Mouse (Mus musculus) small intestine, adult 2 months (tissue): ENCODE data around the gene Mbtd1.

ENCODE experiments used
- CTCF ChIP-seq: fragments of 200-500 bp; IDR thresholded peaks from 2 replicates; pipeline ENCODE4 v1.5.1; 2012; ENCODE audit warnings: low read depth, mild to moderate bottlenecking, control low read depth, inconsistent platforms, low read length, moderate library complexity, mixed read lengths; ENCODE audit not compliant: insufficient replicate concordance, insufficient read length; ENCODE audit errors: extremely low read depth
- POLR2A ChIP-seq: fragments of 200-500 bp; IDR thresholded peaks from 2 replicates; pipeline ENCODE4 v1.6.1; 2012; ENCODE audit warnings: low read depth, mild to moderate bottlenecking, control low read depth, inconsistent platforms, low read length, moderate library complexity

GRCm38 (mm10) chr11:93957031-93957555 is 71.4 kb downstream of the Mbtd1 start:
- TF ChIP-seq CTCF (no peak), POLR2A (no peak)
